Mouse (Mus musculus) embryonic facial prominence, embryonic 14.5 days (tissue): ENCODE data around the gene Srsf4. TPM values are rescaled to one million over a fixed set of nuclear protein-coding genes. Genes with fewer than 3 reads are reported as not detected.

Experiments used
- ATAC-seq: fragments of 200-750 bp; cut with Nextera tagmentation; 2 replicates; pipeline ENCODE4 v1.8.0; 2017; ENCODE audit warnings: low read depth, moderate number of reproducible peaks, moderate TSS enrichment
- DNase-seq: peaks from one replicate; pipeline ENCODE4 v3.0.0-alpha.2; 2015; ENCODE audit warnings: low spot score
- H3K27ac ChIP-seq: fragments of 300-500 bp; sonication (generic); replicated peaks from 2 replicates; pipeline ENCODE4 v1.5.1; 2014; ENCODE audit warnings: low read depth, mild to moderate bottlenecking, low read length, moderate library complexity
- H3K27me3 ChIP-seq: fragments of 300-500 bp; sonication (generic); replicated peaks from 2 replicates; pipeline ENCODE4 v1.6.1; 2014; ENCODE audit warnings: low read length; ENCODE audit not compliant: control insufficient read depth, insufficient read depth
- H3K36me3 ChIP-seq: fragments of 300-500 bp; sonication (generic); 2 replicates; pipeline ENCODE4 v1.6.1; 2014; ENCODE audit warnings: low read length, mixed read lengths; ENCODE audit not compliant: control insufficient read depth, insufficient read depth
- H3K4me1 ChIP-seq: fragments of 300-500 bp; sonication (generic); 2 replicates; pipeline ENCODE4 v1.6.1; 2014; ENCODE audit warnings: antibody characterized with exemption, low read length; ENCODE audit not compliant: control insufficient read depth, insufficient read depth
- H3K4me2 ChIP-seq: fragments of 300-500 bp; sonication (generic); 2 replicates; pipeline ENCODE4 v1.6.1; 2014; ENCODE audit warnings: low read depth, mild to moderate bottlenecking, low read length, moderate library complexity, mixed read lengths
- H3K4me3 ChIP-seq: fragments of 300-500 bp; sonication (generic); 2 replicates; pipeline ENCODE4 v1.5.1; 2014; ENCODE audit warnings: low read depth, mild to moderate bottlenecking, low read length
- H3K9ac ChIP-seq: fragments of 300-500 bp; sonication (generic); 2 replicates; pipeline ENCODE4 v1.6.1; 2014; ENCODE audit warnings: low read depth, mild to moderate bottlenecking, low read length, moderate library complexity, mixed read lengths
- H3K9me3 ChIP-seq: fragments of 300-500 bp; sonication (generic); 2 replicates; pipeline ENCODE4 v1.6.1; 2016; ENCODE audit warnings: low read length; ENCODE audit not compliant: control insufficient read depth
- WGBS: fragments of 180-500 bp; shearing (Covaris S2); extraction: QIAGEN DNeasy Blood & Tissue Kit; methylation state at CpG from one replicate; pipeline ENCODE4 v1.1.7; 2014; 5-methylcytosine and 5-hydroxymethylcytosine counted together
- polyA plus RNA-seq: library from polyadenylated mRNA; unstranded; fragments of >200 nt; fragmentation: Nextera tagmentation; extraction: Ambion mirVana; gene quantifications from 2 replicates; pipeline ENCODE4 v1.2.1, GENCODE M21; 2014

The Srsf4 gene
- polyA plus RNA-seq, 1 experiment from 2014 or later = 87.3 TPM

DNA sequence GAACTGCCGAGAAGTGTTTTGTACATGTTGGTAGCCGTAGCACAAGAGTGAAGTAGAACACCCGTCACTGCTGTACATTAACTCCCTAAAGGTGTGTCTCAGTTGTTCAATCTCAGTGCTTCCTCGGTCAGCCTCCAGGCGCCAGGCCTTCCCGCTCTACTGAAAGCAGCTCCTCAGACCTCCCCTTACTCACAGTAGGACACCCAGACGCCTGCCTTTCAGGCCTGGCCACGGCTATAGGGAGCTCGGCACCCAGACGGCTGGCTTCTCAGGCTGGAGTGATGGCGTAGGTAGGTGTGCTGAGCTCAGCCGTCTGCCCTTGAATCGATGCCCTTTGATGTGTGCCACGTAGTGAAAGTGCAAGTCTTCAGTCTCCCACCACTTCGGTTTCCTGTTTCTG lies 27.7 kb downstream of the Srsf4 start:
- no peak for ATAC-seq
- Histone ChIP-seq H3K36me3 (peaks cover 76% of the 10 kb centered on the region), H3K4me3 (no peak overlapping the region), H3K4me2 (no peak overlapping the region), H3K27ac (no peak overlapping the region), H3K9ac (no peak overlapping the region), H3K27me3 (no peaks in the 10 kb centered on the region), H3K9me3 (no peaks in the 10 kb centered on the region), H3K4me1 (no peaks in the 10 kb centered on the region)
- 91% methylated on average over 15 of the region's 15 CpGs for WGBS
- DNase-seq = no peak

- Histone ChIP-seq H3K36me3 (peaks cover 52% of the 10 kb centered on the region), H3K9ac (no peak overlapping the region), H3K4me3 (no peak overlapping the region), H3K27ac (no peak overlapping the region), H3K4me2 (no peak overlapping the region), H3K9me3 (no peaks in the 10 kb centered on the region), H3K4me1 (no peaks in the 10 kb centered on the region), H3K27me3 (no peaks in the 10 kb centered on the region)
- DNase-seq = peak; percentile 41
- 0 out of 2 replicates have a peak, but pooled peaks have one; percentile 26 for ATAC-seq
- WGBS = 57% methylated on average over 8 of the region's 8 CpGs
Measured at GRCm38 (mm10) chr4:131904478-131904877, 31.1 kb downstream of the Srsf4 start.

DNA sequence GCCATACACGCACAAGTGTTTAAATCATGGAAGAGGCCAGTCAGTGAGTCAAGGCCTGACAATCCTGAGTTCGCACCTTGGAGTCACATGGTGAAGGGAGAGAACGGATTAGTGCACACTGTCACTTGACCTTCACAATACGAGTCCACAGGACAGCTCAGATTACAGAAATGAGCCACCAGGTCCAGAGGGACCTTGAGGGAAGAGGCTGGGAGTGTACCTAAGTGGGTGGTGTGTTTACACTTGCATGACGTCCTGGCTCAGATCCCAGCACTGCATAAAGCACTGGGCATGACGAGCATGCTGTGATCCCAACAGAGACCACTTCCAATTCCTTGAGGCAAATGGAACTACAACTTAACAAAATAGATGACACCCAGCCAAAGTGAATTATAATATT lies 33.0 kb downstream of the Srsf4 start:
- peaks cover 33% of the 10 kb centered on the region for H3K36me3 ChIP-seq
- 59% methylated on average over 6 of the region's 6 CpGs for WGBS
- ATAC-seq (no peak), DNase-seq (peak; percentile 38)
- H3K9ac ChIP-seq = no peak overlapping the region
- H3K4me2 ChIP-seq = no peak overlapping the region
- H3K4me1 ChIP-seq = peaks cover 10% of the 10 kb centered on the region; the same call in 1 of the 2 replicates
- H3K27me3 ChIP-seq = no peaks in the 10 kb centered on the region
- H3K9me3 ChIP-seq = no peaks in the 10 kb centered on the region
- no peak overlapping the region for H3K4me3 ChIP-seq
- no peak overlapping the region for H3K27ac ChIP-seq

DNA sequence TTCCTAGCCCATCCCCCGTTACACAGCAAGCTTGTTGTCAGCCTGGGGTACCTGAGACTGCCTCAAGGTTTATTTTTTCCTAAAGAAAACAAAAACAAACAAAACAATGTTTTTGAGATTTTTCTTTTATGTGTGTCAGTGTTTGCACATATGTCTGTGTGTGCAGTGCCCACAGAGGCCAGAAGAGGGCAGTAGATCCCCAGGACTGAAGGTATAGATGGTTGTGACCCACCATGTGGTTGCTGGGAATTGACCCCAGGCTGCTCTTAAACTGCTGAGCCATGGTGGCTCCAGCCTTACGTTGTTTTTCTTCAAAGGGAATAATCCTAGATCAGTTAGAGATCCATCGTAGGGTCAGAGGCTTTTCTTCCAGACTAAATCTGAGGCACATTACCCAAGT lies 34.5 kb downstream of the Srsf4 start:
- H3K4me1 ChIP-seq = peaks cover 10% of the 10 kb centered on the region; the same call in 1 of the 2 replicates
- H3K27ac ChIP-seq = no peak overlapping the region
- H3K4me2 ChIP-seq = no peak overlapping the region
- H3K4me3 ChIP-seq = no peak overlapping the region
- no peaks in the 10 kb centered on the region for H3K9me3 ChIP-seq
- H3K27me3 ChIP-seq = peaks cover 1% of the 10 kb centered on the region
- 88% methylated on average over 3 of the region's 3 CpGs for WGBS
- H3K9ac ChIP-seq = no peak overlapping the region
- peaks cover 20% of the 10 kb centered on the region for H3K36me3 ChIP-seq
- no peak for DNase-seq
- ATAC-seq = no peak

- ATAC-seq (peak; percentile 37; the same call in 1 of the 2 replicates), DNase-seq (peak; percentile 84)
- Histone ChIP-seq H3K27ac (peak overlapping the region; percentile 4; the same call in 1 of the 2 replicates), H3K9ac (no peak overlapping the region), H3K36me3 (peaks cover 8% of the 10 kb centered on the region; the same call in 1 of the 2 replicates), H3K4me3 (no peak overlapping the region), H3K27me3 (peaks cover 17% of the 10 kb centered on the region), H3K9me3 (no peaks in the 10 kb centered on the region), H3K4me1 (peaks cover 31% of the 10 kb centered on the region), H3K4me2 (peak overlapping the region; percentile 36)
- WGBS = 4% methylated on average over 20 of the region's 21 CpGs
Measured at GRCm38 (mm10) chr4:131910237-131910994, 37.0 kb downstream of the Srsf4 start.

DNA sequence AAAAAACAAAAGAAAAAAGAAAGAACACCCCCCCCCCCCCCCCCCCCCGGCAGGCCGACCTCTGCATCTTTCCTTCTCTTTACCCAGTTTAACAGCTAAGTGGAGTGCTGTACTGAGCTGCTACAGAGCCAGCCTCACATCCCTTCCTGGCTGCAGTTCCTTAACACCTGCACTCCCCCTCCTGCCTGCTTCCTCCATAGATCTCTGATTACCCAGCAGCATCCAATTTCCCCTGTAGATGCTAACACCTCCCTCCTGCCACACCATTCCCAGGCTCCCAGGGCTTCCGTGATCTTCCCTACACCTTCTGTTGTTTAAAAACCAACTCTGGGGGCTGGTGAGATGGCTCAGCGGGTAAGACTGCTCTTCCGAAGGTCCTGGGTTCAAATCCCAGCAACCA lies 38.1 kb downstream of the Srsf4 start:
- H3K4me1 ChIP-seq = peaks cover 37% of the 10 kb centered on the region

GRCm38 (mm10) chr4:131913526-131913925 lies 40.1 kb downstream of the Srsf4 start:
- H3K4me2 ChIP-seq = no peak overlapping the region
- H3K27me3 ChIP-seq = peaks cover 32% of the 10 kb centered on the region
- ATAC-seq = no peak
- H3K36me3 ChIP-seq = no peaks in the 10 kb centered on the region
- no peak overlapping the region for H3K4me3 ChIP-seq
- DNase-seq = no peak
- 46% methylated on average over 10 of the region's 10 CpGs for WGBS
- no peak overlapping the region for H3K27ac ChIP-seq
- H3K9me3 ChIP-seq = no peaks in the 10 kb centered on the region
- no peak overlapping the region for H3K9ac ChIP-seq
- H3K4me1 ChIP-seq = peaks cover 44% of the 10 kb centered on the region

More for the DNA sequence above, 38.1 kb downstream of the Srsf4 start:
- no peak for DNase-seq
- Histone ChIP-seq H3K9ac (no peak overlapping the region), H3K4me2 (no peak overlapping the region), H3K27ac (no peak overlapping the region), H3K27me3 (peaks cover 28% of the 10 kb centered on the region), H3K9me3 (no peaks in the 10 kb centered on the region), H3K4me3 (no peak overlapping the region), H3K36me3 (no peaks in the 10 kb centered on the region)
- ATAC-seq = no peak
- WGBS = 52% methylated on average over 3 of the region's 5 CpGs

DNA sequence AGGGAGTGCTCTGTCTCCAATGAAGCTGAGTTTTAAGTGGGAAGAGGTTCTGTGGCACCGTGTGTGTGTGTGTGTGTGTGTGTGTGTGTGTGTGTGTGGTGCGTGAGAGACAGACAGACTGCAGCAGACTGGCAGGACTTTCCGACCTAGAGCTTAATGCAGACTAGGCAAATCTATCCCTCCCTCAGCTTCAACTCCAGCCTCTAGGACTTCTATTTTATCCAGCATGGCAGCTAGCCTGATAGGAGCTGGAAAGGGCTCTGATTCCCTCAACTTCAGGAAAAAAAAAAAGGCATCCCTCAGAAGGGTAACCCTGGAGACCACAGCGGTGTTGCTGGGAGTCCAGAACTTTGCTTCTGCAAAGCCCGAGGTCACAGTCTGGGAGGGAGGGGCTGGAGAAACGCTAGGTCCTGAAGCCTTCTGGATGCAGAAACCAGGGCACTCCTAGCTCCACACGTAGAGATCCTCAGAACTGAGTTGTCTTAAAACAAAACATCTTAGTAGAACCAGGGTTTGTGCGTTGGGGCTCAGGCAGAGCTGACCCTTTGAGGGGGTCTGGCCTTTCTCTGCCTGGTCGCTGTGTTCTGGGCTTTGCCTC lies 40.7 kb downstream of the Srsf4 start:
- Histone ChIP-seq H3K4me1 (peaks cover 50% of the 10 kb centered on the region), H3K9ac (no peak overlapping the region; the same call in 1 of the 2 replicates), H3K36me3 (no peaks in the 10 kb centered on the region), H3K4me2 (peak overlapping the region; percentile 18; the same call in 1 of the 2 replicates), H3K27ac (no peak overlapping the region), H3K27me3 (peaks cover 32% of the 10 kb centered on the region), H3K9me3 (no peaks in the 10 kb centered on the region), H3K4me3 (no peak overlapping the region)
- no peak for ATAC-seq
- no peak for DNase-seq
- 14% methylated on average over 9 of the region's 9 CpGs for WGBS
